Mouse (Mus musculus) kidney, adult 2 months (tissue): ENCODE measurements at regions not wholly inside any gene's neighbourhood (a gene's known extent, or its start where the extent isn't known, plus 50 kb on each side); places are given as distances from the start of the nearest gene placed in this dataset.

Source experiments
- CTCF ChIP-seq: fragments of 200-500 bp; conservative IDR thresholded peaks from 2 replicates; pipeline ENCODE4 v1.5.1; 2011; ENCODE audit warnings: low read depth, mild to moderate bottlenecking, control low read depth, low read length, moderate library complexity, mixed read lengths; ENCODE audit not compliant: insufficient read depth, insufficient read length
- POLR2A ChIP-seq: fragments of 200-500 bp; IDR thresholded peaks from one replicate; pipeline ENCODE4 v1.6.1; 2011; ENCODE audit warnings: low read depth, low read length, control low read depth

DNA sequence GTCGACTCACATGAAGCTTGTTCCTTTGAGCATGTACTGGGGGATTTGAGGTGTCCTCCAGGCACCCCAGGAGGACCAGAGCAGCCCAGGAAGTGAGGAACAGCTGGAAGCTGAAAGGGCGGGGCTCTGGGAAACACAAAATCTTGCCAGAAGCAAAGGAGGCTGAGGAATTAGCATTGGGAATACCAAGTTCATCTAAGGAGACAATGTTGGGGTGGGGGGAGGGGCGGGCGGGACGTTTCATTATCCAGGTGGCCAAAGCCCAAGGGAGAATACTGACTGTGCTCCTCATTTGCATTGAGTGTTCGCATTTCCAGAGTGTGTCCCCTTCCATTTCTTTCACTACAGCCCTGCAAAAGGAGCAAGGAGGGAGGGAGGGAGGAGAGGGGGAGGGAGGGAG, 60.3 kb downstream of the Gm11733 start:
- no peak for TF ChIP-seq POLR2A
- TF ChIP-seq CTCF = no peak
